Mouse (Mus musculus): ENCODE measurements around the gene Cul9.
"Not testable (repeated sequence)": the region's sequence is repeated elsewhere in the genome, so short reads cannot be mapped to it uniquely, and the experiment has no call there.

Gene Cul9

DNA sequence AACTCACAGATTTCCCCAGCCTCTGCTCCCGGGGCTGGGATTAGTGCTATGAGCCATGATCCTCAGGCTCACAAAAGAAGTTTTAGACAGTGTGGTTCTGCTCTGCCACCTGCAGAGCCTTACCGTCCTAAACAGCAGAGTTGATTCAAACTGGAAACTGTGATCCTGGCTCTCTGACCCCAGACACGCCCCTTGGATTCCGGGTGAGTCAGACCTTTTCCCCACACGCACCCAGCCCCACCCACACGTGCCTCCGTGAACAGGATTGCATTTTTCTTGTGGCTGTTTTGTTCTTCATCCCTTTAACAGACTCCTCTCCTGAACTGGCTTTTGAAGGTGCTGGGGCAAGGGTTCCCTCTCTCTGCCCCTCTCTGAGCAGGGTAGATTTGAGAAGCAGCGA is 48.2 kb downstream of the Cul9 start:
- no peak for DNase-seq

DNA sequence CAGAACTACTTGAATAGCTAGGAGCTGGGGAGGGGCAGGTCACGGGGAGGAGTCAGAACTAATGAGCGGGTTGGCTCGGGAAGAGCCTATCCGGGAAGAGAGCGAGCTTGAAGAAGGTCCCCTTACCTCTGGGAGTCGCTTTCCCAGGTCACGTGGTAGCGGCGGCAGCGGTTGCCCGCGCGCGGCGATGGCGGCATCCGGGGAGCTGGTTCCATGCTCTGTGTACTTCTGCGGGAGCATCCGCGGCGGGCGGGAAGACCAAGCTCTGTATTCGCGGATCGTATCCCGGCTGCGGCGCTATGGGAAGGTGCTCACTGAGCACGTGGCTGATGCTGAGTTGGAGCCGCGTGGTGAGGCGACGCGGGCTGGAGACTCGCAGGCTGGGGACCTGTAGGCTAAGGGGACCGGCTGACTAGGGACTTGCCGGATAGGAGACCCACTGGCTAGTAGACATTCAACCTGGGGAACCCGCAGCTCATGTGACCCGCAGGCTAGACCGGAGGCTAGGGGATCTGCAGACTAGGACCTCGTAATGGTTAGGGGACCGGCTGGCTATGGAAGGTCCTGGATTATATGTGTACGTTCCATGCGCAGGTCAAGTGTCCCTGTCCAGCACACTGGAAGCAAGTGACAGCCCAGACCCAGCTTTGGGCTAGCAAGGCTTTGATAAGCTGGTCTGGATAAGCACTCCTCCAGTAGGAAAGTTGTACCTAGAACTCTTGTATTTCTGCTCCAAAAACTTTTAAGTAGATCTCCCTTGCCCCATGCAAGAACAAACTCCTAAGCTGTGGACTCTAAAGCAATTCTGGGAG is 49.4 kb downstream of the Cul9 start, which contains the start of gene Dnph1:
Gene Dnph1, plus strand, starts transcription at position 89 of the 812 bp plus-strand sequence.
- peak; percentile 81 to 88 for DNase-seq

DNA sequence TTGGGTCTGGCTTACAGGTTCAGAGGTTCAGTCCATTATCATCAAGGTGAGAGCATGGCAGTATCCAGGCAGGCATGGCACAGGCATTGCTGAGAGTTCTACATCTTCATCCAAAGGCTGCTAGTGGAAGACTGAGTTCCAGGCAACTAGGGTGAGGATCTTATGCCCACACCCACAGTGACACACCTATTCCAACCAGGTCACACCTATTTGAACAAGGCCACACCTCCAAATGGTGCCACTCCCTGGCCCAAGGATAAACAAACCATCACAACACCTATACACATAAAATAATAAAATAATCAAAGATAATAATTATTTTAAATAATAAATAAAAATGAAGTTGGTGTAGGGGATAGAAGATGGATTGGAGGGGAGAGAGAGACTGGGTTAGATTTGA is 50.1 kb downstream of the Cul9 start:
- not testable (repeated sequence) for DNase-seq

DNA sequence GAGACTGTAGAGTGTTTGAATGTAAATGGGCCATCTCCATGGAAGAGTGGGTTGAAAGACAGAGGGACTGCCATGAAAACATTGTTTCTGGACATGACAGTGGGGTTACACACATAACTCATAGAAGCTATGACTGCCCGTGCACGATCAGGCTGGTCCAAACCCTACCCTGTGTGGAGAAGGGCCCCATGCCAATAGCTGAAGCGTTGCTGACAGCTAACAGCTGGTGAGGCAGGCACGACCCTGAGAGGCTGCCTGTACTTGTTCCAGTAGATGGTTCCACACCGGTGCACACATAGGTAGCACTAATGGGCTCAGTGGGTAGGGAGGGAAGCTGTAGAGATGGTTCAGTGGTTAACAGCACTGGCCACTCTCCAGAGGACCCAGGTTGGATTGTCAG is 50.7 kb downstream of the Cul9 start:
- DNase-seq, result no peak

DNA sequence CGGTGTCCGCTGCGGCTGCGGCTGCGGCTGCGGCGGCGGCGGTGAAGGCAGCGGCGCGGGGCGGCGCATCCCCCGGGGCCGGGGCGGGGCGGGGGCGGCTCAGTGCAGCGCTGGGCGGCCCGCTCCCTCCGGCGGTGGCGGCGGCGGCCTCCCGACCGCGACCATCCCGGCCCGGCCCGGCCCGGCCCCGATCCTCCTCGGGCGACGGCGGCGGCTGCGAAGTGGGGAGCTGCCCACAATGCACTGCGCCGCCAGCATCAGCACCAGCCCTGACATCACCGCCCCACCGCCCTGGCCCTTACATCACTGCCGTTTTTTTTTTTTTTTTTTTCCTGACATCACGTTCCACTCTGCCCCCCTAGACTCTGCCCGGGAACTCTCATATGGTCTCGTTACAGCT is 58.8 kb downstream of the Cul9 start, which contains the start of gene Ttbk1:
Gene Ttbk1, minus strand, starts transcription at position 245 of the 400 bp plus-strand sequence.
- DNase-seq, result peak; percentile 17 to 42

DNA sequence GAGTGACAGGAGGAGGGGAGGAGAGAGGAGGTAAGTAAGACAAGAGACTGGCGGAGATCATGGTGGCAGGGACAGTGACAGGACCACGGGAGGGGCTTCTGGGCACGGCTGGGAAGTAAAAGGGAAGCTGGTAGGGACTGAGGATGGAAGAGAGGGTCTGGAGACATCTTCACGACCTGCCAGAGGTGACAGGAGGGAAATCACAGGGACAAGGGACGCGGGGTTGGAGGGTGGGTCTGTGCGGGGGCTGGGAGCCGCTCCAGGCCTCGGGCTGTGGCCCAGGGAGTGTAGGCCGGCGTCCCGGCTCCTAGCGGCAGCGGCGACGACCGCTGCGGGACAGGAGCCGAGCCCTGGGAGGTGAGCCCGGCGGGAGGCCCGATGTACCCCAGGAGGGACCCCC is 59.2 kb downstream of the Cul9 start:
- DNase-seq, result no peak

DNA sequence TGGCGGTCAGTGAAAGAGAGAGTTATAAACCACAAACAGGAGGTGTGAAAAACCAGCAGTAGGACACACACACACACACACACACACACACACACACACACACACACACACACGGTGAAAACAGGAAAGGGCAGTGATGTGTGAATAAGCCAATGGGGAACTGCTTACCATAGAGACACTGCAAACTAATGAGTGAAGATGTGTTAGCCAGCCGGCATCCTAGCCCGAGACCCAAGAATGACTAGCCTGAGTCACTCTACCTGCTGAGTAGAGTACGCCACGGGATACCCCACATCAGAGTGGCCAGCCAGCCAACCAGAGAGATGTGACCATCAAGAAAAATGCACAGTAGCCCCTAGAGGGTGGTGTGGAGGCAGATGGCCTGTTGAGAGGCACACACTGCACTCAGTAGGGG is 61.7 kb downstream of the Cul9 start:
- DNase-seq, result no peak

DNA sequence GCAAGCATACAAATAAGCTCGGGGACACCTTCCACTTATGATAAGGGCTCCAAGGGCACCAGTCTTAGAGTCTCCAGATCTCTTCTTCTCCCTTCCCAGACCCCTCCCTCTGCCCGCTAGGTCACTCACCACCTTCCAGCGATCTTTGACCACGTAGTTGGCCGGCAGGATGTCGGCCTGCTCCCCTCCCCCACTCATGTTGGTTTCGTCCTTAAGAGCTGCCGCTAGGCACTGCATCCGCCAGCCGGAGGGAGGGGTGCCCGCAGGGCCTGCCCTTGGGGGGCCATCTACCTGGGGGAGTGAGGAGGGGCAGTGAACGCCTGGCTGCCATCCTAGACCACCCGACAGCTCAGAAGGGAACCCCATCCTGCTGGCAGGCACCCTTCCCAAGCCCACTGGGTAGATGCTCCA is 62.2 kb downstream of the Cul9 start:
- peak; percentile 54 to 77 for DNase-seq

DNA sequence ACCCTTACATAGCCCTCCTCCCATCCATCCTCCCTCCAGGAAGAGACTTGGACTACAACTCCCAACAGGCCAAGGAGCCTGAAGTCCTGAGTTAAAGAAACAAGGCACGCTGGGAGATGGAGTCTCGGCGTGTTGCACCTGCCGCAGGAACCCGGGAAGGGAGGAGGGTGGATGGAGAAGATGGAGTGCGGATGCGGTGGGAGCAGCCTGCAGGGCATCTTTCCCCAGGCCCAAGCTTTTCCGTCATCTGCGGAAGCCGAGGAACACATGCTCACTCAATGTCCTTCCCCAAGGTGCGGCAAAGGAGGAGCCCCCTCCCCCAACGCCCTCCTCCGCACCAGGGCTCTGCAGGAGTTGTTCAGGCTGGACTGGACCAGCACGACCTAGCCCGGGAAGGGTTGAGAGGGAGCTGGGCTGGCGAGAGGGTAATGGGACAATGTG is 62.6 kb downstream of the Cul9 start:
- DNase-seq, result peak; percentile 58 to 72

DNA sequence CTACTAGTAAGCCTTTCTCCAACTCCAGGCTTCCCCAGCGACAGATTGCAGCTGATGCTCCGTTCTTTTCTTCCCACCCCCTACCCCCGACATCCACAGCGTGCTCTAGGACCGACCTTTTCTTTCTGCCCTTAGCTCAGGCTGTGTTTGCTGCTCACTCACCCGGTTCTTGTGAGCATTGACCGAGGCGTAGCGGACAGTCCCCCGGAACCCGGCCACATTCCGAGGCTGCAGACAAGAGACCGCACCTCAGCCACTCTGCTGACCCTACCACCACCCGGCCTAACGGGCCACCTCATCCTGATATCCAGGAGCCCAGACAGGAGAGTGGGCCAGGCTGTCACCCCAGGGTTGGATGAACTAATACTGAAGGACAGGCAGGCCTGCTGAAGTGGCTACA is 68.9 kb downstream of the Cul9 start:
- peak in 1 of 2 experiments; percentile 33 for DNase-seq

DNA sequence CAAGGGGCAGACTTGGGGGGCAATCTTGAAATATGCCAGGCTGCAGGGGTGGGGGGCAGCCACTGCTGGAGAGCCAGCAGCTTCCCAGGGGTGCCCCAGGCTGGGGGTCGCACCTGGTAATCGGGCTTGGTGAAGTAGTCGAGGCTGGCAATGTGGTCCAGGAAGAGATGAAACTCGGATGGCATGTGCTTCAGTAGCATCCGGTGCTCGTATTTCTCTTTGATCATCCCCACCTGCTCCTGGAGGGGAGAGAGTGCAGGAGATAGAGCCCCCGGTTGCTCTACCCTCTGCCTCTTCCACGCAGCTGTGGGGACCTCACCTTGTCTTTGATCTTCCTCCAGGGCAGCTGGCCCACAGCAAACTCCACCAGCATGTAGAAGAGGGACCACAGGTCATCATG is 69.6 kb downstream of the Cul9 start:
- no peak for DNase-seq

DNA sequence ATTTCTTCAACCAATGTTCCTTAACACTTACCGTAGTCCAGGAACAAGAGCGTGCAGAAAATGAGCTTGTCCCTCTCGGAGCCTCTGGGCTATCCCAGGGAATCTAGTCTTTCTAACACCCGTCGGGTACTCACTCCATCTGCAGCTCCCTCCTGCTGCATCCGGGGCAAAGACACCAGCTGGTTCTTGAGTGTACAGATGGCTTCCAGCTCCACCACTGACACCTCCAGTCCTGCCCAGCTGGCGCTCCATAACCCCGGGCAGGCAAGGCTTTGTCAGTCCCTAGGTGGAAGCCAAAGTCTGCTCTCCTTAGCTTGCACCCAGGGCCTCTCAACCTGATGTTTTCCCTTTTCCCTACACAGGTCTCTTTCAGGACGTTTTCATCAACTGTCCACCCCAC is 78.4 kb downstream of the Cul9 start:
- DNase-seq, result no peak

DNA sequence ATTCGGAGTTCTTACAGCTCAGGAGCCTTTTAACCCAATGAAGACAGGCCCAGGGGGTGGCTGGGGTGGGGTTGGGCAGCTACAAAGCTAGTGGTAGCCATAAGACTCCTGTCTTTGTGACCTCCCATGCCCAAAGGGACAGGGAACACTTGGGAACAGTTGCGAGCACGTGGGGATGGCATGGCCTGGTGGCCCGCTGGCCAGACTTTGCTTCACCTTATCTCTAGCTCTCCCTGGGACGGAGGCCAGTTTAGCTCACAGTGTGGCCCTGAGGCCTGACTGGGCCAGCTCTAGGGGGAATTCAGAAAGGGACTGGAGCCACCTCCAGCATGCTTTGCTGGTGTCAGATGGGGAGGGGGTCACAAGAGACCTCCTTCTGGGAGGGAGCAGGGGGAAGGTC is 84.0 kb downstream of the Cul9 start:
- no peak for DNase-seq

DNA sequence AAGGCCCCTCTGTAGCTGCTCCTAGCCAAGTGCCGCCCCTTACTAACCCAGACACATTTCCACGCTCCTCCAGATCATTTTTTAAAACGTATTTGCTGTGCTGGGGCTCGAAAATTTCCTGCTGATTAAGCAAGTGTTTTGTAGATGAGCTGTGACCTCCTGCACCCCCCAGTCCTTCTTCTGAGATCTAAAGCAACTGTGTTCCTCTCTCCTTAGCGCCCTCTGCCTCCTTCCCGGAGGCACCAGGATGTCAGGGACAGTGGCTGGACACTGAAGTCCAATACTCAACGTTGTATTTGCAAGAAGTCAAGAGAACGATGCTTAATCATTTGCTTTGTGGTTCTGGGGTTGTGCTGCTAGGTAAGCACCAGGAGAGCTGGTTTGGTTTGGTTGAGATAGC is 84.8 kb downstream of the Cul9 start:
- peak; percentile 31 to 58 for DNase-seq

DNA sequence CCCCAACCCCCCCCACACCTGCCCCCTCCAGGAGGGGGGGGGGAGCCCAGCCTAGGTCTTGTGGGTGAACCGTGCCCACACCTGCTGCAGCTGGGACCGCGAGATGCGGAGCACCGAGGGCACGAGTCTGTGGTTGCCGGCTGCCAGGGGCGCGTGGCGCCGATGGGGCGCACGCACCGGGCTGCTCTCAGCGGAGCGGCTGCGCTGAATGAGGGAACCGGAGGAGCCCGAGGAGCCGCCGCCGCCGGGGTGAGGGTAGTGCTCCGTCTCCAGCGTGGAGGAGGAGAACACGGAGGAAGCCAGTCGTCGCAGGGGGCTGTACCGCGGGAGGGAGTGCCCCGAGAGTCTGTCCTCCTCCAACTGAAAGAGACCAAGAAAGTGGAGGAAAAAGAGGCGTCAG is 85.5 kb downstream of the Cul9 start:
- DNase-seq, result peak; percentile 39 to 47

DNA sequence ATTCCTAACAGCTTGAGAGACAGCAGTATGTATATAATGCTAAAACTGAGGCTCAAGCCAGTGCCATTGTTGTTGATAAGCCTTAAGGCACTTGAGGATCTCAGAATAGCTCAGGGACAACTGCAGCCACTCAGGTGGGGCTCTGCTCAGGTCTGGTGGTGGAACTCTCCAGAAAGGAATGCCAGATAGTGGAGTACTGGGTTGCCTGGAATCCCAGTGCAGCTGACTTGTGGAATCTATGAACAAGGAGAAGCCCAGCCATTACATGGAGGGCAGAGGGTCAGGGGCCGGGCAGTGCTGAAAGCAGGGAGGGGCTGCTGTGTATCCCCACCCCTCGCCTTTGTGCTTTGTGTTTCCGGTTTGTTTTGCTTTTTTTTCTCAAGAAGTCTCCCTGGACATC is 87.7 kb downstream of the Cul9 start:
- no peak for DNase-seq

DNA sequence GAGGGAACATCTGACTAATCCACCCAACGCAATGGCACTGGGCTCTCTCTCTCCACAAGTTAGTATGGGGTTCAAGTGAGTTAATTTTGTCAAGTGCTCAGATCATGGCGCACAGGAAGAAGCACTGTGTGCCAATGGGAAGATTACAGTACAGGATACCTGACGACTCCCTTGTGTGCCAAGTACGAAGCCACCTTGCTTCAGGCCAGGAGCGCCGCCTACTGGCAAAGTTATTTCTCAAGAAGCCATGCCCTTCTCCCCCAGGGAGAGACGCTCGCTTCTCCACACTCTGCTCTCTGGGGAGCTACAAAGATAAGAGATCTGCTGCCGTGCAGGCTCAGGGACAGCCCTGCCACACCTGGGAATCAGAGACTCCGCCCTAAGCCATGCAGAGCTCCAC is 88.4 kb downstream of the Cul9 start:
- DNase-seq, result peak; percentile 71 to 76

DNA sequence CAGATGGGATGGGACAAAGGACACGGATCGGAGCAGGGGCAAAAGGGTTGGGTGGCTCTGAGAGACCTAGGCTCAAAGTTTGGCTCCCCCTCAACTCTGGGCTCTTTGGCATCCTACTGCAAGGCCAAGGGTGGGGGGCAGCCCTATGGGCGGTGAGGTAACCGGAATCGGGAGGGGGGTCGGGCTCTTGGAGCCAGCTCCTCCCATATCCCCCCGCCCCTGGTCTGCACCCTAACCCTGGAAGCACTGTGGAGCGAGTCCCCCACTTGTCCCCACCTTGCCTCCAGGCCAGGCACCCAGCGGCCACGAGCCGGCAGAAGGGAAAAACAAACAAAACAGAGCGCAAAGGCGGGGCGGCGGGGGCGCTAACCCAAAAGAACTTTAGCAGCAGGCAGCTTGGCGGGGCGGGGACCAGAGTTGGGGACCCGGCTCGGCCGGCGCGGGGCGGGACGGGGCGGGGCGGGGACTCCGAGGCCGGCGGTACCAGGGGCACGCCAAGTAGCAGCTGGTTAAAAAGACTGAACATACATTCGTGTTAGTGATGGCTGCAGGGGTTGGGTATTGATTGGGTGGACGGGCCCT is 91.0 kb downstream of the Cul9 start:
- DNase-seq, result peak; percentile 60 to 70

DNA sequence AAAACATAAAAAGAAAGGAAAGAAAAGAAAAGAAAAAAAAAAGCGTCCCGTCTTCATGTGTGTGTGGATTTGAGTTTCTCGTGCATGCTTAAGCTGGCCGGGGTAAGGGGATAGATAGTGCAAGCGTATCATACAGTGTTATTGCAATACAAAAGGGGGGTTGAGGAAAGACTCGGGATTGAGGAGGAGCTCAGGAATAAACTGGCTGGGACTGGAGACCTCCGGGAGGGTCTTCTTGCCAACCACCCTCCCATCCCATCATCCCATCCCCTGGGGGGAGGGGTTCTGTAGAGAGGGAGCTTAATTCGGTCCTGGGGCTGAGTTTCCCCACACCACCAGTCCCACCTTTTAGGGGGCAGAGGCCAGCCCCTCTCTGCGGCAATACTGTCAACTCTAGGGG is 91.6 kb downstream of the Cul9 start:
- DNase-seq, result no peak

DNA sequence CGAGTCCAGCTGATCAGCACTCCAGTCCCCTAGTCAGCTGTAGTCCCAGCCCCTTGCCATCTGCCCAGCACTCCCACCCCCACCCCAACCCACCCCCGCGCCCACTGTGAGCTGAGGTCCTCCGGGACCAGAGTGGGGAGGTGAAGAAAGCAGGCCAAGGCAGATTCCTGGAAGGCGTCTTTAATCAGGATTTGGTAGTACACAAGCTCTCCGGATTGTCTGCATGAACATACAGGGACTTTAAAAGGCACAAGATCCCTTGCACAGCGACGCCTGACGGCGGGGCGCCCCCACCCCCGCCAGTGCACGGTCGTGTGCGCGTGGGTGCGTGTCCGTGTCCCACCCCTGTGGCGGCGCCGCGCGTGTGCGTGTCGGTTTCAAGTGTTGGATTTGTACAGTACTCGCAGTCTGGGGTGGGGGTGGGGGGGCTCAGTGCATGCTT is 92.2 kb downstream of the Cul9 start:
- DNase-seq, result peak in 1 of 2 experiments; percentile 45

DNA sequence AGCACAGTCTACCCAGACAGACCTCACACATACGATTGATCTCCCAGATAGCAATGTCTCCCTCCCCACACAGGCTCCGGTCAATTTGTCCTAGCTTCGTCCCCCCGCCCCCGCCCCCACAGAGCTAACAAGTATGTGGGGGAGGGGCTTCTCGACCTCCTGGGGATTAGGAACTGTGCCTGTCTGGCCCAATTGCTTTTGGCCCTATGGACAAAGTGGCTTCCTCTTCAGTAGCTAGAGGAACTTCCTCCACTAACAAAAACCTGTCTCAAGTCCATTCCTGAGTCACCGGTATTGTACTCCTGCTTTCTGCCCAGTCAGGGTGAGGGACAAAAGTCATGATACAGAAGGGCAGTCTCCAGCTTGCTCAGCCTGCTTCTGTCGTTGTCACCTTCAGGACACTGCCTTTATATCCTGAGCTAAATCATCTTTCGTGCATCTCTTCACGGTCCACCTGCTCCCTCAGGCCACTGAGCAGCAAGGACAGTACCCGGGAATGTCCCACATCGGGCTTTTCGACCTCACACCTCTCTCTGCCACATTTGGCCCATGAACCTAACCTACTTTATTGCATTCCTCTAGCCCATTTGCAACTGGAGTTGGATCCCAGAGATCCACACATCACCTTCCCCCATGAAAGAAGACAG is 92.8 kb downstream of the Cul9 start:
- no peak for DNase-seq

DNA sequence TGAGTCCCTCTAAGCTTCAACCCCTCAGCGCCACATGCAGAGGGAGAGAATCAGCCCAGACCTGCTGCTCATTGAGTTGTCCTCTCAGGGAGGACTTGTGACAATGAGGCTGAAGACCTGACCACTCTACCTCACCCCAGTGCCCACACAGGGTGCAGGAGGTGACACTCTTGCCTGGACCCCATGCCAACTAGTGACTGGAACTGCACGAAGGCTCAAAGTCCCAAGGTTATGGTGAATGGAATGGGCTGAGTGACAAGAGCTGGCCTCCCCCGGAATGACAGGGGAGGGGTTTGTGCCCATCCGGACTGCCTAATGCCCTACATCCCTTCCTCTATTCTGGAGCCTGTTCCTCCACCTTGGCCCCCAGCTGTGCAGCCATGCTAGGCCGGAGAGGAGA is 93.5 kb downstream of the Cul9 start:
- peak in 1 of 2 experiments; percentile 25 for DNase-seq

Data from kidney, postnatal 4 days (tissue).